Mouse (Mus musculus) layer of hippocampus, adult 2 months (tissue): ENCODE measurements at regions not wholly inside any gene's neighbourhood (a gene's known extent, or its start where the extent isn't known, plus 50 kb on each side); places are given as distances from the start of the nearest gene placed in this dataset.
"Not testable (repeated sequence)": the region's sequence is repeated elsewhere in the genome, so short reads cannot be mapped to it uniquely, and the experiment has no call there.

Experiments
- DNase-seq, 2 experiments: peaks; one replicate each; pipeline ENCODE4 v3.0.0; 2022; ENCODE audit warnings: low spot score in 2 of 2
- H3K27ac ChIP-seq: fragments of 200-600 bp; 2 replicates; pipeline ENCODE4 v1.8.1; 2022
- H3K4me3 ChIP-seq: fragments of 200-600 bp; 2 replicates; pipeline ENCODE4 v1.8.1; 2022; ENCODE audit warnings: mild to moderate bottlenecking
- CTCF ChIP-seq: fragments of 200-600 bp; conservative IDR thresholded peaks from 2 replicates; pipeline ENCODE4 v1.8.1; 2022; ENCODE audit warnings: antibody characterized with exemption, mild to moderate bottlenecking, moderate library complexity

DNA sequence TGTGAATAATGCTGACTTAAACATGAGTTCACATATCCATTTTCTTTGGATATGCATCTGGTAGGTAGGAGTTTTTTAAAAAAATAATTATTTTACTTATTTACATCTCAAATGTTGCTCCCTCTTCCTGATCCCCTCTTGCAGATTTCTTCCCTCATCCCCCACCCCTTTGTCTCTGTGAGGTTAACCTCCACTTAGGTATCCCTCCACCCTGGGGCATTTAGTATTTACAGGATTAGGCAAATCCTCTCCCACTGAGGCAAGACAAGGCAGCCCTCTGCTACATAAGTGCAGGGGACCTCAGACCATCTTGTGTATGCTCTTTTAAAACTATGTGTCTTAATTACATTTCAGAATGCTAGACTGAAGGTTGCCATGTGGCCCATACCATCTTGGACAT is 155.2 kb upstream of the Shcbp1 start:
- Histone ChIP-seq H3K27ac (no peak overlapping the region), H3K4me3 (no peak overlapping the region)
- DNase-seq = no peak
- no peak for TF ChIP-seq CTCF

DNA sequence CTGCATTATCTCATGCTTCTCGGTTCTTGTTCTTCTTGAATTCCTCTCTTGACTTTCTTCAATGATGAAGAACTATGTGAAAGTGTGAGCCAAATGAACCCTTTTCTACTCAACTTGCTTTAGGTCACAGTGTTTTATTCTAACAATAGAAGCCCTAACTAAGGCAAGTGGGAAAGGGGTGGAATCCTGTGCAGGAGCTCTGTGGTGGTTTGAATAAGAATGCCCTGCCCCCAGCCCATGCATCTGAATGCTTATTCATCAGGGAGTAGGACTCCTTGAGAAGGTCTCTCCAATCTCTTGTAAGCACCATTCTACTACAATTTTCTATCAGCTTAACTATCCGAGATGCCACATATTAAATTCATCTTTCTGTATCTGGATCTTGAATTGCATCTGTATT is 154.7 kb upstream of the Shcbp1 start:
- DNase-seq = no peak
- Histone ChIP-seq H3K27ac (no peak overlapping the region), H3K4me3 (no peak overlapping the region)
- no peak for TF ChIP-seq CTCF

- no peak overlapping the region for H3K4me3 ChIP-seq
- TF ChIP-seq CTCF = no peak
- no peak overlapping the region for H3K27ac ChIP-seq
- DNase-seq = peak in 1 of 2 experiments; percentile 37
Observed at GRCm38 (mm10) chr8:4916447-4916846, 137.1 kb upstream of the Shcbp1 start.

GRCm38 (mm10) chr8:4895046-4895445 is 115.7 kb upstream of the Shcbp1 start:
- H3K27ac ChIP-seq = no peak overlapping the region
- H3K4me3 ChIP-seq = no peak overlapping the region
- TF ChIP-seq CTCF = no peak
- no peak for DNase-seq

GRCm38 (mm10) chr8:4868761-4869160 is 89.4 kb upstream of the Shcbp1 start:
- TF ChIP-seq CTCF = peak; percentile 74
- not testable (repeated sequence) for H3K27ac ChIP-seq, H3K4me3 ChIP-seq
- DNase-seq = peak; percentile 26 to 50

GRCm38 (mm10) chr8:4839087-4839486 is 59.7 kb upstream of the Shcbp1 start:
- TF ChIP-seq CTCF = no peak
- no peak for DNase-seq
- H3K4me3 ChIP-seq = no peak overlapping the region
- no peak overlapping the region for H3K27ac ChIP-seq

- H3K4me3 ChIP-seq = no peak overlapping the region
- TF ChIP-seq CTCF = no peak
- H3K27ac ChIP-seq = no peak overlapping the region
- DNase-seq = no peak
Observed at GRCm38 (mm10) chr8:4838527-4838926, 59.2 kb upstream of the Shcbp1 start.

- H3K4me3 ChIP-seq = no peak overlapping the region
- TF ChIP-seq CTCF = no peak
- no peak for DNase-seq
- H3K27ac ChIP-seq = no peak overlapping the region
Observed at GRCm38 (mm10) chr8:4837719-4838118, 58.4 kb upstream of the Shcbp1 start.

- no peak overlapping the region for H3K27ac ChIP-seq
- no peak overlapping the region for H3K4me3 ChIP-seq
- no peak for DNase-seq
- TF ChIP-seq CTCF = no peak
Observed at GRCm38 (mm10) chr8:4836651-4837050, 57.3 kb upstream of the Shcbp1 start.
